Mouse (Mus musculus) retina, adult 2 months (tissue): ENCODE measurements at regions not wholly inside any gene's neighbourhood (a gene's known extent, or its start where the extent isn't known, plus 50 kb on each side); places are given as distances from the start of the nearest gene placed in this dataset.

Source experiments
- DNase-seq: peaks from one replicate; pipeline ENCODE4 v3.0.0-alpha.2; 2012; ENCODE audit warnings: low read depth, low spot score

GRCm38 (mm10) chr3:51019650-51020346 lies 204.4 kb upstream of the Noct start:
- no peak for DNase-seq

- DNase-seq: no peak
Measured at GRCm38 (mm10) chr3:51024655-51025054, 199.6 kb upstream of the Noct start.

DNA sequence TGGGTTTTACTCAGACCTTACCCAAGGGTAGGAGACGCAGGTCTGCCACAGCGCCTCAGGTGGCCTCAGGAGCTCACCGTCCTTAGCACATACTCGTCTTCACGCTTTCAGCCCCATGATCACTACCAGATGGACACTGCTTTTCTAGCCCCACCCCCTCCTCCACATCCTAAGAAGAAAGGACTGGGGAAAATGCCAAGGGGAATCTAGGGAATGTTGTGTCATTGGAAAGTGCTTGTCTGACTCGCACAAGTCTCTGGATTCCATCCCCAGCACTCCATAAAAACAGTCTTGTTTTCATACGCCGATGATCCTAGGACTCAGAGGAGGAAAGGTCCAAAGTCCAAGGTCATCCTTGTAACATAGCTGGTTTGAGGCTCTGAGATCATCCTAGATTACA lies 192.4 kb upstream of the Noct start:
- no peak for DNase-seq

DNA sequence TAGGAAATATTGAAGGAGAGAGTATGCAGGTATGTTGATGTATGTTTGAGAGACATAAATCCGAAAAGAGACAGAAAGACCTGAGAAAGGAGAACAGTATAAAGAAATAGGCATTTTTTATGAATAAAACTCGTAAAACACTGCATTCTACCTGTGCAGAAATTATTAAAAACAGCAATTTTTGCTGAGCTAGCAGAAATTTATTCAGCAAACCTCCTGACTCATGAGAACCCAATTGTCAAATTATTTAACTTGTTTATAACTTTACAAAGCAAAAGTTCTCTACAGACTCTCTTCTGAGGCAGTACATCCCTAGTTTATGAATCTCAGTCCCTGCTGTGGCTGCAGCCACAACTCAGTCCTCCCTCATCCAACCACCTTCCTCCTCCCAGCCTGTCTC lies 191.0 kb upstream of the Noct start:
- DNase-seq: no peak

DNA sequence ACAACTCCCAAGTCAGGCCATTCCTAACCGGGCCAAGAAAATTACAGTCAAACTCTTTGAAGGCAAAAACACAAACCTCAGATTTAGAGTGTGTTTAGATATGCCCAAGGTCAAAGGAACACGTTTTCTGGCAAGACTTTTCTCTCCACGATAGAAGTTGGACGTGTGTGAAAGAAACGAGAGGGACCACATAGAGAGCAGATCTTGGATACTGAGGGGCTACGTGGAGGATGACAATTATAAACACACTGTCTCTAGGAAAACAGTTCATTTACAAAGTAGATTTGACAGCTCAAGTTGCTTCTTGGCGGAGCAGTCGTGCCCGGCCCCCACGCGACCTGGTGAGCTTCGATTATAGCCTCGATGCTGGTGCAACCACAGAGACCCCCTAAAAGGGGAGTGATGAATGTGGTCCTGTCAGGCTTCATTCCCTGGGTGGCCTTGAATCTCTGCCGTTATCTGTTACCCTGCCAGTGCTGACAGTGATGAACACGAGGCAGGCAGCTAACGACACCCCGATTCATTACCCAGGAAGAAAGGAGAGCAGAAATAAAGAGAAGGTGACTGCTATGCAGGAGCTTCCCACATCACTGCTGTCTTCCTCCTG lies 187.4 kb upstream of the Noct start:
- no peak for DNase-seq

DNA sequence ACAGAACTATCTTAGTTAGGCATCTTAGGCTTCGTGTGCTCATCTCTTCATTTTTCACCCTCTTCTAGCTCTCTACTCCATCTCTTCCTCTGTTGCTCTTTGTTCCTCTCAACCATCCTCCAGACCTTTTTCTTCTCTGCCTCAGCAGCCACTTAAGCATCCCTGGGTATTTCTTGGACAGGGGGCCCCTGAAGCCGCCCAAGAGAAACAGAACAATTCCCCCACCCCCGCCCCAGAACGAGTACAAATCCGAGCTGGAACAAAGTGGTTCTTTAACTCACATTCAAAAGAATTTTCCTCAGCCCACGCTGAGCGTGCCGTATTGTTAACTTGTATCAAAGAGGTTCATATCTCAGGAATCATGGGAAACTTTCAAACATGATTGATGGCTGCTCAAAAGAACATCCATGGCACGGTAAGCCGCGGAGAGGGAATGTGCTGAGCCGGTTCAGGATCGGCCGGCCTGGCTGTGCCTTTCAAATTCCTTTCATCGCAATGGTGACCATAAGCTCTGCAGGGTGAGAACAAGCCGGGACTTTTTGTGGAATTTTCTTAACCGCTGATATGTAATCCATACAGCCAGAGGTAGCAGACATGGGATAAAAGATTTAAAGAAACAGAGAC lies 181.9 kb upstream of the Noct start:
- DNase-seq: no peak

- no peak for DNase-seq
Measured at GRCm38 (mm10) chr3:51048739-51049138, 175.5 kb upstream of the Noct start.

DNA sequence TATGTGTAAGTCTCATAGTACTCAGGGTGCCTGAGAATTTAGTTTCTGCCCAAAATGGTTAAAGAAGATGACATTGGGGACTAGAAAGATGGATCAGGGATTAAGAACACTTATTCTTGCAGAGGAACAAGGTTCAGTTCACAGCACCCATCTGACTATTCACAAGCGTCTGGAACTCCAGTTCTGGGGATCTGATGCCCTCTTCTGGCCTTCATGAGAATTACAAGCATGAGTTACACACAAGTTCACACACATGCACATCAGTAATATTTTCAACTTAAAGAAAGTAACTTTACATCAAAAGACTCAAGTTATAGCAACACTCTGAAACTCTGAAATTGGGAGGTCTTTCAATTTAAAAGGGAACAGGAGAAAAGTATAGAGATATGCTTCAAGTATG lies 174.1 kb upstream of the Noct start:
- DNase-seq: no peak

- DNase-seq: no peak
Measured at GRCm38 (mm10) chr3:51055004-51055403, 169.2 kb upstream of the Noct start.

- DNase-seq: no peak
Measured at GRCm38 (mm10) chr3:51064201-51064600, 160.0 kb upstream of the Noct start.

GRCm38 (mm10) chr3:51066373-51066772 lies 157.9 kb upstream of the Noct start:
- no peak for DNase-seq

DNA sequence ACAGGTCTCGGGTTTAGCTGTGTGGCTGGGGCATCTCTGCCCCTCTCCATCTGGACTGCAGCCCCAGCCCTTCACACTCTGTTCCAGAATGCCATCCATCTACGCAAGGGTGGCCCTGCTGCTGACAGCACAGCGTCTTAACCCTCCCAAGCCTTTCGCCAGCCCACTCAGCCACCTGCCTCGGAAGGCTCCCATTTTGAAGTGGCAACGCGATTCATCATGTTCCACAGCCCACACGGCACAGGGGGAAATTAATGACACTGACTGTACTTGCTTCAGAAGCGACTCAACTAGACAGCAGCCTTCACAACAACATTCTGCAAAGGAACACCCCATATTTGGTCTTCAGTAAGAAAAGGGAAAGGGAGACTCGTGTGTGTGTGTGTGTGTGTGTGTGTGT lies 151.8 kb upstream of the Noct start:
- no peak for DNase-seq

DNA sequence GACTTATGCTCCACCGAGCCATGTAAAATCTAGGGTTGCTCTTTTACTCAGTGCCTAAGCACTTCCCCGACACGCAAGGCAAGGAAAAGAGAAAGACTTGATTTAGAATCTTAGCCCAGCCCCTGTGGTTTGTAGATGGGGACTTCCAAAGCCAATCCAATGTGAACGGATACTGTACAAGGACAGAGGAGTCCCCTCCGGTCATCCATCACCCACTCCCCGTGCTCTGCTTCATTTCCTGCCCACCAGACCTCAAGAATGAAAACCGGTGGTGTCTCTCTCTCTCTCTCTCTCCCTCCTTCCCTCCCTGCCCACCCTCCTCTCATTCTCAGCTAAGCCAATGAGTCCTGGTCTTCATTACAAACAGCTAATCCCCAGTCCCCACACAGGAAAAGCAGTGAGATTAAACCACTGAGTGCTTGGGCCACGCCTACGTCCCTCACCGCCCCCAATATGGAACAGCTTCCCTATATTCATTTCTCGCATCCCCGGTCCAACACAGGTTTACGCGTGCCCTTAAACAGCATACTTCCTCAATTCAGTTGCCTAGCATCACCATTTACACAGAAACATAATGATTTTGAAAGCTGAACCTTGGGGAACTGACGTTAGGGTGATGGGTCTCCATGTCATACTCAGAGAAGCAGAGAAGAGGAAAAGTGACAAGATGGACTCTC lies 151.1 kb upstream of the Noct start:
- DNase-seq: no peak

GRCm38 (mm10) chr3:51073743-51074319 lies 150.4 kb upstream of the Noct start:
- DNase-seq: no peak

GRCm38 (mm10) chr3:51075219-51075920 lies 148.9 kb upstream of the Noct start:
- no peak for DNase-seq

- no peak for DNase-seq
Measured at GRCm38 (mm10) chr3:51078459-51078858, 145.8 kb upstream of the Noct start.

DNA sequence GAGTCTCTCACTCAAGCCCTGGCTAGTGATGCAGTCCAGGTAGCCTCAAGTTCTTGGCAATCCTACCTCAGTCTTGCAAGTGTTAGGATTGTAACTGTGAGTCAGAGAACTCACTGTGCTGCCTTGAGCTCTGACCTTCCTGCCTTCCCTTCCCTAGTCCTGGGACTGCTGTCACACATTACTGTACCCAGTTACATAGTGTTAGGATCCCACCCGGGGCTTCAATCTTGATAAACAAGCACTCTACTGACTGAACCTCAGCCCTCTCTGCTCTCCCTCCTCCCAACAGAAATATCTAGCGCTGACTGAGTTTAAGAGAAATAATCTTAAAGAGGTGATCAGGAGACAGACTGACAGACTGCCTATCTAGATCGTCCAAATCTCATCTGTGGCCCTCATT lies 143.8 kb upstream of the Noct start:
- DNase-seq: no peak

- no peak for DNase-seq
Measured at GRCm38 (mm10) chr3:51080855-51081254, 143.4 kb upstream of the Noct start.

DNA sequence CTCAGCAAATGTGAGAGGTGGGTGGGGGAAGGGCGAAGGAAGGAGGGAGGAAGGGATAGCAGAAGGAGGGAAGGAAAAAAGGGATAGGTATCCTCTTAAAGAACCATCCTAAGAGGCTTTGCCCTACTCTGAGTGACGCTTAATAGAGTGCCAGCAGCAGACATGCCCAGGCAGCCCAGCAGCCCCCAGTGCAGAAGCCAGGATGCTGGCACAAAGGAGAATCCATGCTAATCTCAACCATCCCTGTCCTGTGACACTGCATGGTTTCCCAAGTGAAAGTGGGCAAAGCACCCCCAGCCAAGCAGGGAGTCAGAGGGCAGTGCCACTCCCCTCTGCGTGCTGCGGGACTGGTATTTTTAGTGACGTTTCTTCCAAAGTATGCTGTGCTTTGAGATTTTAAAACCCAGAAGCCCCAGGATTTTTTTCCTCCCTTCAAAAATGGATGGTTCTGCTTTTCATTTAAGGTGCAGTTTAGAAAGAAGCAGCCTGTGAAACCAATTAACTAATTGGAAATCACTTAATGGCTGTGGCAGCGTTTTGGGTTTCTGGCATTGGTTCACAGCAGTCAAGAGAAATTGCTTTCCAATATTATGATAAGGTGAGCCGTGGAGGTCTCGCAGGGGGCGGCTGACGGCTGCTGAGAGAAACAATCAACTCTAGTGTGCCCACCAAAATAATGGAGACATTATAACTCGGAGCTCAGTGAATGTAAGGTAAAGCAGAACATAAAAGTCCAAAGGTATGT lies 141.2 kb upstream of the Noct start:
- DNase-seq: no peak

- DNase-seq: no peak
Measured at GRCm38 (mm10) chr3:51083583-51083982, 140.7 kb upstream of the Noct start.

DNA sequence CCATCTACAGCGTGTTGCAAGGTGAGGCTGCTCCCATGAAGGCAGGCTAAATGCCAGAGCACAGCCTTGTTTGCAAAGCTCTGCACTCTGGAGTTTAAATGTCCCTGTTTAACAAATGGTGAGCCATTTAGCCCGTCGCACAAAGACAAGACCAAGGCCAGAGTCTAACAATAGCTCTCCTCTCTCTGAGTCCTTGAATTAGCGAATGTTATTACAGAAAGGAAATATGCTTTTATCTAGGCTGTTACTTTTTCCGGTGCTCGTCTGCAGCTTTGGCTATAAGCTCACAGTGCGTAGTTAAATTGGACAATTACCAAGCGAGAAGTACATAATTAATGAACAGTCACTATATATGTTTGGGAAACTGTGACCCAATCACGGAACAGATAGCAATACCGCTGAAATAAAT lies 137.8 kb upstream of the Noct start:
- DNase-seq: no peak
